Mouse (Mus musculus): ENCODE measurements at regions not wholly inside any gene's neighbourhood (a gene's known extent, or its start where the extent isn't known, plus 50 kb on each side); places are given as distances from the start of the nearest gene placed in this dataset.
"Not testable (repeated sequence)": the region's sequence is repeated elsewhere in the genome, so short reads cannot be mapped to it uniquely, and the experiment has no call there.

- intact Hi-C loops (cut with DNase I), result no loop called here
- no peak for DNase-seq
These were observed 297.0 kb downstream of the Edem1 start for GRCm38 (mm10) chr6:109125447-109125846.

- DNase-seq, result no peak
- intact Hi-C loops (cut with DNase I), result no loop called here
These were observed 298.8 kb downstream of the Edem1 start for GRCm38 (mm10) chr6:109127203-109127602.

GRCm38 (mm10) chr6:109146111-109146510, 317.7 kb downstream of the Edem1 start:
- peak; percentile 7 for DNase-seq

GRCm38 (mm10) chr6:109149043-109149442, 320.6 kb downstream of the Edem1 start:
- DNase-seq, result no peak
- intact Hi-C loops (cut with DNase I), result no loop called here

More at GRCm38 (mm10) chr6:109146111-109146510, 317.7 kb downstream of the Edem1 start:
- intact Hi-C loops (cut with DNase I), result no loop called here

- intact Hi-C loops (cut with DNase I), result loop anchor here (10.0 kb wide), 1 partner anchor 1495 kb away; the partner anchor contains the start of gene Grm7
These were observed 321.8 kb downstream of the Edem1 start for GRCm38 (mm10) chr6:109150023-109150911.

GRCm38 (mm10) chr6:109150912-109151256, 322.4 kb downstream of the Edem1 start:
- intact Hi-C loops (cut with DNase I), result loop anchor here (10.0 kb wide), 1 partner anchor 1494 kb away; the partner anchor contains the start of gene Grm7
- DNase-seq, result no peak

More at GRCm38 (mm10) chr6:109150023-109150911, 321.8 kb downstream of the Edem1 start:
- DNase-seq, result peak; percentile 93

- DNase-seq, result no peak
- intact Hi-C loops (cut with DNase I), result loop anchor here (10.0 kb wide), 1 partner anchor 1491 kb away; the partner anchor contains the start of gene Grm7
These were observed 325.2 kb downstream of the Edem1 start for GRCm38 (mm10) chr6:109153624-109154023.

GRCm38 (mm10) chr6:109159561-109159960, 331.1 kb downstream of the Edem1 start:
- DNase-seq, result no peak
- intact Hi-C loops (cut with DNase I), result loop anchor here (10.0 kb wide), 1 partner anchor 1485 kb away; the partner anchor contains the start of gene Grm7

- no peak for DNase-seq
These were observed 339.0 kb downstream of the Edem1 start for GRCm38 (mm10) chr6:109167439-109167838.

GRCm38 (mm10) chr6:109172104-109172850, 343.8 kb downstream of the Edem1 start:
- DNase-seq, result peak; percentile 43
- intact Hi-C loops (cut with DNase I), result no loop called here

More at GRCm38 (mm10) chr6:109167439-109167838, 339.0 kb downstream of the Edem1 start:
- intact Hi-C loops (cut with DNase I), result no loop called here

GRCm38 (mm10) chr6:109173015-109173414, 344.6 kb downstream of the Edem1 start:
- no peak for DNase-seq
- intact Hi-C loops (cut with DNase I), result no loop called here

GRCm38 (mm10) chr6:109176876-109177275, 348.4 kb downstream of the Edem1 start:
- intact Hi-C loops (cut with DNase I), result no loop called here
- no peak for DNase-seq

- no peak for DNase-seq
- intact Hi-C loops (cut with DNase I), result no loop called here
These were observed 354.4 kb downstream of the Edem1 start for GRCm38 (mm10) chr6:109182878-109183277.

- intact Hi-C loops (cut with DNase I); DNase-seq: not testable (repeated sequence)
These were observed 364.6 kb downstream of the Edem1 start for GRCm38 (mm10) chr6:109193061-109193460.

GRCm38 (mm10) chr6:109193603-109194002, 365.2 kb downstream of the Edem1 start:
- DNase-seq, result no peak
- intact Hi-C loops (cut with DNase I), result no loop called here

GRCm38 (mm10) chr6:109209699-109210098, 381.3 kb downstream of the Edem1 start:
- intact Hi-C loops (cut with DNase I), result no loop called here
- DNase-seq, result no peak

- intact Hi-C loops (cut with DNase I), result no loop called here
- no peak for DNase-seq
These were observed 401.9 kb downstream of the Edem1 start for GRCm38 (mm10) chr6:109230391-109230790.

GRCm38 (mm10) chr6:109233426-109233825, 405.0 kb downstream of the Edem1 start:
- intact Hi-C loops (cut with DNase I), result no loop called here
- peak; percentile 5 for DNase-seq

- intact Hi-C loops (cut with DNase I), result no loop called here
These were observed 417.2 kb downstream of the Edem1 start for GRCm38 (mm10) chr6:109245666-109246065.

GRCm38 (mm10) chr6:109246510-109246909, 418.1 kb downstream of the Edem1 start:
- DNase-seq; intact Hi-C loops (cut with DNase I): not testable (repeated sequence)

More at GRCm38 (mm10) chr6:109245666-109246065, 417.2 kb downstream of the Edem1 start:
- peak; percentile 62 for DNase-seq

Measured in left cerebral cortex, postnatal 4 days (tissue).